In the genomic region with DNA sequence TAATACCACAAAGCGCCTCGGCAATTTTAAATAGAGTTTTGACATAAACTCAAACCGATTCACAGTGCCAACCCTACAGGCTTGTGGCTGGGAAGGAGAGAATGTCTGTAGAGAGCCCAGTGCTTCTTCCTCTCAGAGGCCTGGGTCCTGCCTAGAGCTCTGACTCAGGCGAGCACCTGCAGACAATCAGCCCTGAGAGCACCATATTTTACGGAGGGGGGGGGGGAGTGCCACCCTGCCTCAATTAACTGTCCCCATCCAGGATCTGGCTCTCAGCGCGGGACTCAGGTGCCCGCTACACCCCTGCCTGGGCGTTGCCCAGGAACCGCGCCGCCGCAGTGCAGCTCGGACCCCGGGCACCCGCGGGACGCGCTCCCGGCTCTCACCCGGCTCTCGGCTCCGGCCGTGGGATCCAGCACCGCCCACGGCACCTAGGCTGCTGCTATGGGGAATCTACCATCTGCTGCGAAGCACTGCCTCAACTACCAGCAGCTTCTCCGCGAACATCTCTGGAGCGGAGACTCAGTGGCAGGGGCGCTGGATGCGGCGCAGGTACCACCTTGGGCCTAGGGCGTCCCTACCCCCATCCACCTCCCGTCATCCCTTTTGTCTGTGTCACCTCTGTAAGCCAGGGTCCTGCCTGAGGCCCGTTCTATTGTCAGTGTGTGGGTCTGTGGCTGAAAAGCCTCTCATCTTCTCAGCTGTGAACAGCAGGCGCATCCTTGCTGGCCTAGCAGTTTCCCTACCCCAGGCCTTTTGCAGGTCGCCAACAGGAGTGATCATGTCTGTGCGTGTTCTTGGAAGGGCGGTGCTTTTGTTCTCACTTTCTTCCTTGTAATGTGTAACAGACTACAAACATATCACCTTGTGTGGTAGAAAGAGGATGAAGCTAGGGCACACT, we compare ENCODE assay signal across 8 mouse cellular contexts. TPM values are rescaled to one million over a fixed set of nuclear protein-coding genes. Genes with fewer than 3 reads are reported as not detected.
DNase-seq lines count a peak whose midpoint lies in the region; ATAC-seq and TF ChIP-seq lines count a peak whose summit lies in the region.

A gene (plus strand): TSS at position 225 of the 901 bp plus-strand sequence.

- no peak for TF ChIP-seq EP300 in ES-Bruce4 (IDR thresholded peaks at IDR 0.05; ENCODE audit: insufficient read depth, low read depth, low read length)

- H3K36me3 ChIP-seq in ES-Bruce4 (ENCODE audit: control insufficient read depth, insufficient read depth, low read length, poor library complexity, severe bottlenecking), result no peaks in the 10 kb centered on the region
- no peaks in the 10 kb centered on the region for H3K36me3 ChIP-seq in hindbrain, embryonic 10.5 days
- no peaks in the 10 kb centered on the region for H3K36me3 ChIP-seq in midbrain, postnatal 0 days (ENCODE audit: insufficient read depth, low read length)

- no peak for TF ChIP-seq POLR2A in ES-Bruce4 (IDR thresholded peaks at IDR 0.05; ENCODE audit: insufficient read depth, low read length)

- H3K9me3 ChIP-seq in ES-Bruce4 (replicated peaks; ENCODE audit: control insufficient read depth, insufficient read depth, low read length, poor library complexity, severe bottlenecking), result no peaks in the 10 kb centered on the region
- H3K9me3 ChIP-seq in hindbrain, embryonic 10.5 days, result no peaks in the 10 kb centered on the region
- no peaks in the 10 kb centered on the region for H3K9me3 ChIP-seq in midbrain, postnatal 0 days (ENCODE audit: low read length)

- TF ChIP-seq CTCF in ES-Bruce4 (IDR thresholded peaks at IDR 0.05; ENCODE audit: low read depth, low read length), result no peak
- 0 out of 2 replicates have a peak, but pooled peaks have one; percentile 7 for TF ChIP-seq CTCF in midbrain, postnatal 0 days (IDR thresholded peaks at IDR 0.05)

- peak within 1 kb of the TSS; percentile 86 for H3K4me3 ChIP-seq in ES-Bruce4 (ENCODE audit: low read depth, low read length)
- H3K4me3 ChIP-seq in hindbrain, embryonic 10.5 days, result peak within 1 kb of the TSS; percentile 66
- peak within 1 kb of the TSS; percentile 54 for H3K4me3 ChIP-seq in midbrain, postnatal 0 days (ENCODE audit: low read depth, low read length)

- ATAC-seq in midbrain, postnatal 0 days (ENCODE audit: low FRiP score), result peak; percentile 88

- H3K4me2 ChIP-seq in midbrain, postnatal 0 days (ENCODE audit: low read depth, low read length, poor library complexity, severe bottlenecking), result peak within 1 kb of the TSS; percentile 93

- peak within 1 kb of the TSS; percentile 49 for H3K9ac ChIP-seq in ES-Bruce4 (ENCODE audit: low read depth, poor library complexity, severe bottlenecking)
- H3K9ac ChIP-seq in midbrain, postnatal 0 days (replicated peaks; ENCODE audit: low read length, poor library complexity, severe bottlenecking), result peak within 1 kb of the TSS; percentile 87

- intact Hi-C loops in left cerebral cortex, postnatal 10 days (cut with DNase I), result no loop called here

- DNase-seq in adrenal gland, adult (ENCODE audit: inconsistent age in 2 of 2, low spot score in 1 of 2), result peak; percentile 25 to 60
- no peak for DNase-seq in adrenal gland, postnatal 4 days (ENCODE audit: low spot score in 2 of 2)
- DNase-seq in cerebellum, postnatal 36 days, result peak; percentile 74 to 76
- DNase-seq in hindbrain, embryonic 10.5 days (ENCODE audit: low spot score), result peak; percentile 67
- DNase-seq in left cerebral cortex, postnatal 10 days (ENCODE audit: extremely low spot score in 1 of 2, low spot score in 2 of 2), result peak; percentile 42 to 70
- DNase-seq in midbrain, postnatal 0 days (ENCODE audit: low spot score), result peak; percentile 63
- peak; percentile 36 for DNase-seq in yolk sac, embryonic 10.5 days (ENCODE audit: low spot score)

- WGBS in hindbrain, embryonic 10.5 days, result 5% methylated on average over 40 of the region's 40 CpGs
- 3% methylated on average over 40 of the region's 40 CpGs for WGBS in midbrain, postnatal 0 days

- no peaks in the 10 kb centered on the region for H3K27me3 ChIP-seq in ES-Bruce4 (ENCODE audit: control insufficient read depth, insufficient read depth, low read length, poor library complexity, severe bottlenecking)
- H3K27me3 ChIP-seq in hindbrain, embryonic 10.5 days (ENCODE audit: insufficient read depth, poor library complexity, severe bottlenecking), result no peaks in the 10 kb centered on the region
- no peaks in the 10 kb centered on the region for H3K27me3 ChIP-seq in midbrain, postnatal 0 days (ENCODE audit: insufficient read depth, low read length)

- H3K4me1 ChIP-seq in ES-Bruce4 (ENCODE audit: control insufficient read depth, insufficient read depth, low read length), result no peaks in the 10 kb centered on the region
- H3K4me1 ChIP-seq in hindbrain, embryonic 10.5 days (replicated peaks), result peaks cover 12% of the 10 kb centered on the region
- H3K4me1 ChIP-seq in midbrain, postnatal 0 days (ENCODE audit: insufficient read depth, low read length), result 0 out of 2 replicates have a peak, but pooled peaks cover 6% of the 10 kb centered on the region

- no peak within 1 kb of the TSS for H3K27ac ChIP-seq in ES-Bruce4 (ENCODE audit: insufficient read depth, low read length)
- H3K27ac ChIP-seq in hindbrain, embryonic 10.5 days, result peak within 1 kb of the TSS; percentile 91
- H3K27ac ChIP-seq in midbrain, postnatal 0 days (ENCODE audit: low read depth, low read length), result peak within 1 kb of the TSS; percentile 95

RNA-seq across cellular contexts. Expression of the gene that starts here (rescaled TPM):
- total RNA-seq in adrenal gland, postnatal 4 days (2021), result 1 to 10 TPM; 4.4 to 6.2 TPM
- polyA plus RNA-seq in ES-Bruce4 (2011; ENCODE audit: insufficient read depth, insufficient read length, low read depth, missing spikeins), result 5.2 and 6.4 TPM in 2 replicates
- polyA plus RNA-seq in hindbrain, embryonic 10.5 days (2016; fragmentation: Nextera tagmentation; extraction: Ambion mirVana), result 5.1 and 7.5 TPM in 2 replicates
- 10 to 100 TPM; 19.4 to 19.6 TPM for total RNA-seq in left cerebral cortex, postnatal 10 days (2021)
- 29.8 and 32.4 TPM in 2 replicates for total RNA-seq in midbrain, postnatal 0 days (2014; rRNA removed)
- 16.8 and 18.9 TPM in 2 replicates for polyA plus RNA-seq in midbrain, postnatal 0 days (2015; fragmentation: Nextera tagmentation; extraction: Ambion mirVana)

Comparison
In these comparisons a context has a peak if more than half of its experiments do, and no peak if none do; other contexts are left out.
1. DNase-seq: peak in adrenal gland, adult (2 of 2), cerebellum, postnatal 36 days (2 of 2), hindbrain, embryonic 10.5 days (single experiment), left cerebral cortex, postnatal 10 days (2 of 2), midbrain, postnatal 0 days (single experiment) and yolk sac, embryonic 10.5 days (single experiment); none in adrenal gland, postnatal 4 days (0 of 2).
2. Peak in every context shown above with its lines, with median percentiles within 50 percentile points of each other: H3K4me3 ChIP-seq.